Mouse (Mus musculus) spleen, adult 12 weeks (tissue): ENCODE data around the gene BC049352.

Experiments used
- DNase-seq: peaks from one replicate; pipeline ENCODE4 v3.0.0; 2022; ENCODE audit warnings: low spot score

BC049352 gene

DNA sequence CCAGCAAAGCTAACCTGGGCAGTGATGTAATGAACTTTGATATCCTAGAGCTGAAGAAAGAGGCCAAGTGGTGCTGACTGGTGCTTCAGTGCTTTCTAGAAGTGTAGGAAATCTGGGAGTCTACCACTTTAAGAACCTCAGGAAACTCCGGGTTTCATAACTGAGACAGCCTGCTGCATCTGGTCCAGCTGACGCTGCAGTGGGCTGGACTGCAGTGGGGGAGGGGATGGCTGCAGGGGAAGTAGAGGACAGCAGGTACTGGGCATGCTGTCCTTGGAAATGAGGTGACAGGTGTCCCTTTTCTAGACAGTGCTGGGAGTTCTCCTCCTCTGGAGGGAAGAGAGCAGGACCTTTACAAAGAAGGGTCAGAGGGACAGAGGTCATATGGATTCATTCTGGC is at the start of gene BC049352:
BC049352 (plus strand) TSS at position 238 of the 400 bp plus-strand sequence.
- no peak for DNase-seq

GRCm38 (mm10) chr9:45133484-45134310 is 48.1 kb upstream of the BC049352 start:
- DNase-seq, result peak; percentile 31

GRCm38 (mm10) chr9:45136442-45137169 is 45.2 kb upstream of the BC049352 start:
- no peak for DNase-seq

DNA sequence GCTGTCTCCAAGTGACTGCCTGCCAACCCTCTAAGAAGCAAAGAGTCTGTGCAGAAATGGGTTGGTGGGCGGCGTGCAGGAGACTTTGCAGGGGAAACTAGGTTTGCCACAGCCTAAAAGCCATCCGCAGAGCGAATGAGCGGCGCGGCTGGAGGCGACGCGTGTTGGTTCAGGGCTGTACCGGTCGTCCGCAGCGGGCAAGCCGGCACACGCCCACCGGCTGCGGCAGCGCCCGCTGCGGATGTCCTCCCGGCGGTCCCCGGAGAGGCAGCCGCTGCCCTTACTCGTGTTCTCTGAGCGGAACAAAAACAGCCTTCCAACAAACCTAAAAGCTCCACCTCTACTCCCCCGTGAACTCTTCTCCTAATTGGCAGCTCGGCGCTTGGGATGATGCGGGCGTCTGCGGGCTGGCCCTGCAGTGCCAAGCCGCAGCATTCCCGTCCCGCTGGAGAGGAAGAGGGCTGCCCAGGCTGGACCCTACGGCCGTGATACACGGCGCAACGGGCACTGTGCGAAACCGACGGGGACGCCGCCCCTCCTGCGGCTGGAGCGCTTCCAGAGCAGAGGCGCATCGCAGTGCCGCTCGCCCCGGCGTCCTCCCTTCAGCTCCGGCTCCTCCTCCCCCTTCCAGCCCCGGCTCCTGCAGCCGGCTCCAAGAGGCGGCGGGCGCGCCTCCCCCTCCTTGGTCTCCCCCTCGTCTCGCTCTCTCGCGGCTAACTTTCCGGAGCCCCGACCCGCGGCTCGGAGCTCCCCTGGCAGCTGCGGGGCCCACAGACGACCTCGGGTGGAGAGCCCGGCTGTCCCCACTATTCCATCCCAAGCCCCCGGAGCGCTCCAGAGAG is 43.4 kb upstream of the BC049352 start, which contains the start of gene Scn4b:
Scn4b (plus strand) TSS at position 205 of the 842 bp plus-strand sequence.
- no peak for DNase-seq

- DNase-seq, result no peak
Measured at GRCm38 (mm10) chr9:45139082-45139481, 42.7 kb upstream of the BC049352 start.

DNA sequence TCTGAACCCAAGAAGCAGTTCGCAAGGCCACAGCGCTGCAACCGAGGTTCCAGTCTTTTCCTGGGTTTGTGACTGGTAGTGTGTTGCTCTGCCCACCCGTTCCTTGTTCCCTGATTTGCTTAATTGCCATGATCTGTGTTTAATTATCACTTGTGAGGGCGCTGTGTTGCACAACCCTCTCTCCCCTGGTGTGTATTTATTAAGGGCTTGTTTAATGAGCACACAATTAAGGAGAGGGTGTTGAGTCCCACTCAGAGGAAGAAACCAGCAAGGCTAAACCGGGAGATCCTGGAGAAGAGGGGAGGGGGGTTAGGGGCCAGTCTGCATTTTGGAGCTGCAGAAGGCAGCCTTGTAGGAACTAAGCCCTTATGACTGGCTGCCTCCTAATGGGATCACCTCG is 40.9 kb upstream of the BC049352 start:
- DNase-seq, result no peak

DNA sequence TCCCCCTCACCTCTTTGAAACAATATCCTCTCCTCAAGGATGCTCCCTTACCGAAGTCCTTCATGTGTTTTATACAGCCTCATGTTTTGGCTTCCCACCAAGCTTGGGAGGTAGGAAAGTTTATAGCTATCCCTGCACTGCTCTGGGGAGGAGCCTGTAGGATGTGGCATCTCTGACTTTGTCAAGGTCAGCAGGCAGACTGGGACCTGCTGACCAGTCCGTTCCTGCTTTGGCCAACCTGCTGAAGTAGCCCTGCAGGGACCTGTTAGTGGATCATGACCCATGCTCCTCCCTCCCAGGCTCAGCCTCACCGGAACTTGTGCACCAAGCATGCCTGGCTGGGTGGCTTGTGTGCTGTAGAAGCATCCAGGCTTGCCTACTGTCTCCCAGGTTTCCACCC is 39.1 kb upstream of the BC049352 start:
- DNase-seq, result no peak

GRCm38 (mm10) chr9:45145533-45146266 is 36.1 kb upstream of the BC049352 start:
- no peak for DNase-seq

DNA sequence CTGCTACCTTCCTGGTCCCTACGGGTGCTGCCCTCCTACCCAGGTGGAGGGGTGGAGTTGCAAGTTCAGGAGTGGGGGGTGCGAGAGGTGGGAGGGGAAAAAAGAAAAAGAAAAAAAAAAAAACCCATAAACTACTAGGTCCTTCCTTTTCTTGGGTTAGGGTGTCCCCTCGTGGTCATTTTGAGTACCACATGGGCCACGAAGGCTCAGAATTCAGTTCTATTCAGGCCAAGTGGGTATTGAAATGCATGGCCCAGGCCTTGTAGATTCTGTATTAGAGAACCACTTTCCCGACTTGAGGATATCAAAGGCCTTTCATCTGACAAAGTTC is 35.6 kb upstream of the BC049352 start:
- DNase-seq, result peak; percentile 25

DNA sequence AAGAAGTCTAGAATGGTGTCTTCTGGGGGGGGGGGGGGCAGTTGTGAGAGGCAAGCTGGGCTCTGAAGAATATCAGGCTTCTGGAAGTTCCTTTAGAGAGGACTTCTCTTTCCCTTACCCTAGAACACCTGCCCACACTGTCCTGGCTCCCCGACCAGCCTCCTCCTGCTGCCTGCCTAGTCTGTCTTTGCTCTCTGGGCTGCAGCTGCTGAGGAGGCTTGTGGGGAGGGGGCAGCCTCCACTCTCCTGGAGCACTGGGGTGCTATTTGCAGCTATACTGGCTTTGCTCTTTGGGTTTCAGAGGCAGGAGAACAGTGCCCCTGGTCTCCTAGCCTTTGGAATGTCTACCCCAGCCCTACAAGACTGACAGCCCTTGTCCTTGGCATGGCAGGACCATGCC is 30.9 kb upstream of the BC049352 start:
- no peak for DNase-seq

- DNase-seq, result no peak
Measured at GRCm38 (mm10) chr9:45153361-45153760, 28.4 kb upstream of the BC049352 start.

DNA sequence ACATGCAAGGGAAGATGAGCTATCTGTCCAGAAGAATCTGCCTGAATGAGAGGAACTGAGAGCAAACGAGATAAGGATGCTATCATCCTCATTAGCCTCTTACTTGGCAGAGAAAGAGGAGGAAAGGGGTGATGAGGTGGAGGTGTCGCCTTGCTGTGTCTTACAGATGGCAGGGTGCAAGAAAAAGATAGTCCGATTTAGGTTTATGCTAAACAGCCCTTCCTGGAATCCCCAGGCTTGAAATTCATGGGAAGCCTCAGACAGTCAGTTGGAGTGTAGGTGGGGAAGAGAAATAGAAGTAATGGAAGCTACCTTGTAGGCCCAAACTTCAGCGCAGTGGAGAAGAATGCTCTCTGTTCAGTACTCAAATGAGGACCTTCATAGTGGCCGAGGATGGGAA is 13.9 kb upstream of the BC049352 start:
- no peak for DNase-seq

DNA sequence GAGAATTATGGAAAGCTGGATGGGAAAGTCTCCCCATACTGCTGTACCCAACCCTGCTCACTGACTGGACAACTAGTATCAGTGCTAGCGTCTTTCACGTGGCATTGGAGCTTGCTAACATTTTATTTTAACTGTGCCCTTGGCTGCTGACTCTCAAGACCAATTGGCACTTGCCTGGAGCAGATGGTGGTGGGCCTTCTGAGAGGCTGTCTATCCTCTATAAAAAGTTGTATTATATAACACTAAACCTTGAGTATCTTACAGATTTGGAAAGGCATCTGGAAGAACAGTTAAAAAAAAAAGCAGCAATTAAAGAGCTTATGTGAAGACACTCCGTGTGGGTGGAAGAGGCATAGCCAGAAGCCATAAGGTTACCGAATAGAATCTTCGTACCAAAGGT is 11.7 kb upstream of the BC049352 start:
- DNase-seq, result no peak

DNA sequence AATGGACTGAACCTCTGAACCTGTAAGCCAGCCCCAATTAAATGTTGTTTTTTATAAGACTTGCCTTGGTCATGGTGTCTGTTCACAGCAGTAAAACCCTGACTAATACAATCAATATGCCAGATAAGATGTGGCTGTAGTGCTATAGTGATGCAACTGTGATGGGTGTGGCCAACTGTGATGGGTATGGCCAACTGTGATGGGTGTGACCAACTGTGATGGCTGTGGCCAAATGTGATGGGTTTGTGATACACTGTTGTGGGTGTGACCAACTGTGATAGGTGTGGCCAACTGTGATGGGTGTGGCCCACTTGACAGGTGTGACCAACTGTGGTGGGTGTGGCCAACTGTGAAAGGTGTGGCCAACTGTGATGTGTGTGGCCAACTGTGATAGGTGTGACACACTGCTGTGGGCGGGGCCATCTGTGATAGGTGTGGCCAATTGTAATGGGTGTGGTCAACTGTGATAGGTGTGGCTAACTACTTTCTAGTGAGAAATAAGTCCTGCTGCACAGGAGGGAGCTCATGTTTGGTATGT is 10.7 kb upstream of the BC049352 start:
- DNase-seq, result no peak

GRCm38 (mm10) chr9:45173475-45173874 is 8.3 kb upstream of the BC049352 start:
- DNase-seq, result no peak

DNA sequence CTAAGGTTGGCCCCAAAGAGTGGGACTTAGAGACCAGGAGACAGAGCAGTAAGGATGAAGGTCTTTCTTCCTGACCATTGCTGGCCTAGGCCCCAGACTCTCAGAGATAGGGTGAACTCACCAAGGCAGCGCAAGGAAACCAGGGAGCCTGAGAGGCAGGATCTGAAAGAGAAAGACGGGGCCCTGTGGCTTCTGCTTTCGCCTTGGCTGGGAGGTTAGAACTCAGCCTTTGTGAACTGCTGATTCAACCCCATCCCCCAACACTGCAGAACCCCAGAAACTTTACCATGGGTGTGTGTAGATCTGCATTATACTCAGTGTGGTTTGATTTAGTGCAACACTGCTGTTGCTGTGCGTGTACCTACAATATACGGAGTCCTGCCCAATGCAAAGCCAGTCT is 2.5 kb upstream of the BC049352 start:
- no peak for DNase-seq

- no peak for DNase-seq
Measured at GRCm38 (mm10) chr9:45182521-45182920, 714 bp downstream of the BC049352 start.

DNA sequence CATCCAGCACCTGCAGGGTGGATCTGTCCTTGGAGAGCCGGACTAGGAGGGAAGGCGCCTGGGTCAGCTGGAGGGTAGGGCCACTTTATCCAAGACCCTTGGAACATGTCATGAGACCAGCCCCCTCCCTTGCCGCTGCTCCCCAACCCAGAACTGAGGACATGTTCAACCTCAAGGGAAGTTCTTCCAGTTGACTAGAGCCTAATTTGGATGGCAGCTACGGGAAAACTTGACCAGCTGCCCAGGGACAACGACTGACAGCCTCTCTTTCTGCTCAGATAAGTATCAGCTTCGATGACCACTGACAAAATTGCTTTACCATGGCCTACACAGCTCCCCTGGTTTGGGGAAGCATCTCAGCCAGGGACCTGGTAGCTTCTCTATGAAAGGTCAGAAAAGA is 1.5 kb downstream of the BC049352 start:
- DNase-seq, result no peak

- DNase-seq, result no peak
Measured at GRCm38 (mm10) chr9:45185250-45185649, 3.4 kb downstream of the BC049352 start.

GRCm38 (mm10) chr9:45188570-45189563 is 7.1 kb downstream of the BC049352 start:
- no peak for DNase-seq
